Mouse (Mus musculus) limb, embryonic 14.5 days (tissue): ENCODE data around the gene Ccdc88b. TPM values are rescaled to one million over a fixed set of nuclear protein-coding genes. Genes with fewer than 3 reads are reported as not detected.

ENCODE experiments used
- ATAC-seq: fragments of 200-750 bp; cut with Nextera tagmentation; 2 replicates; pipeline ENCODE4 v1.8.0; 2017; ENCODE audit warnings: low read depth, moderate number of reproducible peaks, moderate TSS enrichment; ENCODE audit not compliant: low FRiP score
- DNase-seq: peaks from one replicate; pipeline ENCODE4 v3.0.0-alpha.2; 2015; ENCODE audit warnings: low spot score
- H3K27ac ChIP-seq: fragments of 300-500 bp; sonication (generic); replicated peaks from 2 replicates; pipeline ENCODE4 v1.5.1; 2014; ENCODE audit warnings: low read depth, mild to moderate bottlenecking, low read length, moderate library complexity, mixed read lengths
- H3K27me3 ChIP-seq: fragments of 300-500 bp; sonication (generic); 2 replicates; pipeline ENCODE4 v1.6.1; 2014; ENCODE audit warnings: low read length, mixed read lengths; ENCODE audit not compliant: control insufficient read depth, insufficient read depth
- H3K36me3 ChIP-seq: fragments of 300-500 bp; sonication (generic); 2 replicates; pipeline ENCODE4 v1.6.1; 2014; ENCODE audit warnings: mild to moderate bottlenecking, low read length, moderate library complexity, mixed read lengths; ENCODE audit not compliant: control insufficient read depth, insufficient read depth
- H3K4me1 ChIP-seq: fragments of 300-500 bp; sonication (generic); 2 replicates; pipeline ENCODE4 v1.6.1; 2014; ENCODE audit warnings: antibody characterized with exemption, low read length, mixed read lengths; ENCODE audit not compliant: control insufficient read depth, insufficient read depth
- H3K4me2 ChIP-seq: fragments of 300-500 bp; sonication (generic); replicated peaks from 2 replicates; pipeline ENCODE4 v1.6.1; 2014; ENCODE audit warnings: low read depth, mild to moderate bottlenecking, low read length, moderate library complexity; ENCODE audit not compliant: severe bottlenecking
- H3K4me3 ChIP-seq: fragments of 300-500 bp; sonication (generic); replicated peaks from 2 replicates; pipeline ENCODE4 v1.5.1; 2014; ENCODE audit warnings: low read length
- H3K9ac ChIP-seq: fragments of 300-500 bp; sonication (generic); 2 replicates; pipeline ENCODE4 v1.6.1; 2014; ENCODE audit warnings: mild to moderate bottlenecking, low read depth, low read length, moderate library complexity; ENCODE audit not compliant: severe bottlenecking
- H3K9me3 ChIP-seq: fragments of 300-500 bp; sonication (generic); 2 replicates; pipeline ENCODE4 v1.6.1; 2016; ENCODE audit warnings: low read length; ENCODE audit not compliant: control insufficient read depth
- POLR2A ChIP-seq: fragments of 200-500 bp; IDR thresholded peaks from 2 replicates; pipeline ENCODE4 v1.8.0; 2012; ENCODE audit warnings: inconsistent platforms, mild to moderate bottlenecking, moderate library complexity, borderline replicate concordance; ENCODE audit not compliant: insufficient read depth, insufficient read length; ENCODE audit errors: extremely low read depth
- WGBS: fragments of 180-500 bp; shearing (Covaris S2); extraction: QIAGEN DNeasy Blood & Tissue Kit; methylation state at CpG from one replicate; pipeline ENCODE4 v1.1.7; 2014; 5-methylcytosine and 5-hydroxymethylcytosine counted together
- polyA plus RNA-seq, 2 experiments: library from polyadenylated mRNA; depleted of rRNA in 1 of 2; stranded (reverse) in 1 of 2; unstranded in 1 of 2; fragments of >200 nt; fragmentation: Nextera tagmentation in 1 of 2; extraction: Ambion mirVana in 1 of 2; gene quantifications; 2 replicates each; pipeline versions ENCODE4 v1.2.1 to v1.2.3; 2012 to 2014

Ccdc88b gene
- polyA plus RNA-seq, 2 experiments, result 0.69 to 2.2 TPM

GRCm38 (mm10) chr19:6877965-6878364, 20.0 kb upstream of the Ccdc88b start:
- no peaks in the 10 kb centered on the region for H3K27me3 ChIP-seq
- H3K9ac ChIP-seq, result no peak overlapping the region
- no peak for TF ChIP-seq POLR2A
- H3K27ac ChIP-seq, result no peak overlapping the region
- H3K4me2 ChIP-seq, result no peak overlapping the region
- H3K9me3 ChIP-seq, result peaks cover 4% of the 10 kb centered on the region; the same call in 1 of the 2 replicates
- 86% methylated on average over 4 of the region's 4 CpGs for WGBS
- ATAC-seq (no peak), DNase-seq (no peak)
- H3K4me3 ChIP-seq, result no peak overlapping the region
- H3K36me3 ChIP-seq, result no peaks in the 10 kb centered on the region
- H3K4me1 ChIP-seq, result no peaks in the 10 kb centered on the region

GRCm38 (mm10) chr19:6876799-6877198, 18.8 kb upstream of the Ccdc88b start:
- Histone ChIP-seq H3K4me3 (no peak overlapping the region), H3K4me2 (no peak overlapping the region), H3K27ac (no peak overlapping the region), H3K27me3 (no peaks in the 10 kb centered on the region), H3K4me1 (no peaks in the 10 kb centered on the region), H3K9me3 (peaks cover 4% of the 10 kb centered on the region; the same call in 1 of the 2 replicates), H3K9ac (no peak overlapping the region), H3K36me3 (no peaks in the 10 kb centered on the region)
- DNase-seq (no peak), ATAC-seq (no peak)
- no peak for TF ChIP-seq POLR2A

- H3K27me3 ChIP-seq, result no peaks in the 10 kb centered on the region
- no peak overlapping the region for H3K27ac ChIP-seq
- no peak overlapping the region for H3K4me3 ChIP-seq
- 84% methylated on average over 6 of the region's 6 CpGs for WGBS
- no peaks in the 10 kb centered on the region for H3K36me3 ChIP-seq
- TF ChIP-seq POLR2A, result no peak
- ATAC-seq, result no peak
- H3K4me2 ChIP-seq, result no peak overlapping the region
- peaks cover 4% of the 10 kb centered on the region; the same call in 1 of the 2 replicates for H3K9me3 ChIP-seq
- DNase-seq, result no peak
- no peaks in the 10 kb centered on the region for H3K4me1 ChIP-seq
- no peak overlapping the region for H3K9ac ChIP-seq
Measured at GRCm38 (mm10) chr19:6875834-6876233, 17.8 kb upstream of the Ccdc88b start.

GRCm38 (mm10) chr19:6874257-6874656, 16.2 kb upstream of the Ccdc88b start:
- no peak overlapping the region for H3K4me2 ChIP-seq
- DNase-seq (no peak), ATAC-seq (no peak)
- H3K4me1 ChIP-seq, result no peaks in the 10 kb centered on the region
- H3K27me3 ChIP-seq, result no peaks in the 10 kb centered on the region
- 71% methylated on average over 1 of the region's 1 CpGs for WGBS
- H3K9me3 ChIP-seq, result no peaks in the 10 kb centered on the region
- H3K36me3 ChIP-seq, result no peaks in the 10 kb centered on the region
- H3K27ac ChIP-seq, result no peak overlapping the region
- no peak overlapping the region for H3K9ac ChIP-seq
- no peak for TF ChIP-seq POLR2A
- no peak overlapping the region for H3K4me3 ChIP-seq

- no peak for ATAC-seq
- H3K9ac ChIP-seq, result no peak overlapping the region
- DNase-seq, result no peak
- H3K4me3 ChIP-seq, result no peak overlapping the region
- H3K4me2 ChIP-seq, result no peak overlapping the region
- H3K36me3 ChIP-seq, result no peaks in the 10 kb centered on the region
- WGBS, result 78% methylated on average over 3 of the region's 3 CpGs
- H3K4me1 ChIP-seq, result no peaks in the 10 kb centered on the region
- no peak overlapping the region for H3K27ac ChIP-seq
- TF ChIP-seq POLR2A, result no peak
- no peaks in the 10 kb centered on the region for H3K27me3 ChIP-seq
- no peaks in the 10 kb centered on the region for H3K9me3 ChIP-seq
Measured at GRCm38 (mm10) chr19:6872701-6873100, 14.7 kb upstream of the Ccdc88b start.

GRCm38 (mm10) chr19:6871574-6872271, 13.7 kb upstream of the Ccdc88b start:
- ATAC-seq (no peak), DNase-seq (no peak)
- Histone ChIP-seq H3K27me3 (no peaks in the 10 kb centered on the region), H3K9ac (no peak overlapping the region), H3K9me3 (no peaks in the 10 kb centered on the region), H3K4me2 (no peak overlapping the region), H3K4me1 (no peaks in the 10 kb centered on the region), H3K4me3 (no peak overlapping the region), H3K27ac (no peak overlapping the region), H3K36me3 (no peaks in the 10 kb centered on the region)
- 56% methylated on average over 5 of the region's 5 CpGs for WGBS
- TF ChIP-seq POLR2A, result no peak
